Mouse (Mus musculus): ENCODE results near the gene Adcyap1r1.

- TF ChIP-seq POLR2A (IDR thresholded peaks at IDR 0.05; ENCODE audit: extremely low read depth, insufficient read depth, low read length) (no peak), CTCF (IDR thresholded peaks at IDR 0.05; ENCODE audit: extremely low read depth, insufficient read depth, low read length) (no peak)
Observed at GRCm38 (mm10) chr6:55420411-55420810, 31.4 kb upstream of the Adcyap1r1 start.
